Mouse (Mus musculus) retina, adult 2 months (tissue): Measurements from ENCODE around the gene Akna.
"Not testable (repeated sequence)": the region's sequence is repeated elsewhere in the genome, so short reads cannot be mapped to it uniquely, and the experiment has no call there.

Experiments
- DNase-seq: peaks from one replicate; pipeline ENCODE4 v3.0.0-alpha.2; 2012; ENCODE audit warnings: low read depth, low spot score

The Akna gene

DNA sequence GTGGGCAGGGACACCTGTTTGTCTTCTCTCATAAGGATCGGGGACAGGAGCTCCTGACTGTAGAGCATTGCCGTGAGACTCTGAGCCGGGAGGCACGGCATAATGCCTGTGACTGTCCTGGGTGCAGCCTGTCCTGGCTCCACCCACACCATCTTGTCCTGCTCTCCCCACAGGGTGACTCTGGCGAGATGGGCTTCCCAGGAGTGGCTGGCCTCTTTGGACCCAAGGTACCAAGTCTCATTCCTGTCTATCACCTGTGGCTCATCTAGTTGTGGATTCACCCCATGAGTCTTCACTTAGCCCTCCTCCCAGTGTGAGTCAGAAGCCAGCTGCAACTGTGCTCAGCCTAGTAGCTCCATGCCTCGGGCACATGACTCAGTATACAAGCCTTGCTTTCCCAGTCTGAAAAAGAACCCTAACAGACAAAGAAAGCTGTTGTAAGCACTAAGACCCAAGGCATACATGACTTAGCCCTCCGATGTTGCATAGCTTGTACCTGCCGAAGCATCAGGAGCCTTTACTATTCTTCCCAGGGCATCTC, 79.8 kb downstream of the Akna start:
- no peak for DNase-seq

- not testable (repeated sequence) for DNase-seq
Measured at GRCm38 (mm10) chr4:63319566-63319965, 83.6 kb downstream of the Akna start.
